Mouse (Mus musculus): ENCODE results near the gene Ncf2. TPM values are rescaled to one million over a fixed set of nuclear protein-coding genes. Genes with fewer than 3 reads are reported as not detected.

The Ncf2 gene
- polyA plus RNA-seq, 1 experiment: 0.04 TPM

- Histone ChIP-seq H3K4me3 (ENCODE audit: insufficient read depth, poor library complexity, severe bottlenecking) (no peak overlapping the region), H3K27me3 (ENCODE audit: control insufficient read depth, insufficient read depth, insufficient read length) (no peaks in the 10 kb centered on the region), H3K36me3 (ENCODE audit: control insufficient read depth, insufficient read depth) (no peaks in the 10 kb centered on the region), H3ac (ENCODE audit: control insufficient read depth, insufficient read length, low read depth) (no peak overlapping the region), H3K79me3 (ENCODE audit: low read depth) (no peaks in the 10 kb centered on the region), H3K79me2 (ENCODE audit: control insufficient read depth, insufficient read depth) (no peaks in the 10 kb centered on the region)
- TF ChIP-seq MYOD1 (IDR thresholded peaks at IDR 0.05; ENCODE audit: control insufficient read depth, insufficient read length, low read depth) (no peak), MYOG (IDR thresholded peaks at IDR 0.05; ENCODE audit: control insufficient read depth, extremely low read depth, insufficient read length) (no peak), CEBPB (IDR thresholded peaks at IDR 0.05; ENCODE audit: low read depth) (no peak)
Observed at GRCm38 (mm10) chr1:152821746-152822145, 21.8 kb downstream of the Ncf2 start.

GRCm38 (mm10) chr1:152824206-152824605 is 24.2 kb downstream of the Ncf2 start:
- Histone ChIP-seq H3K79me3 (ENCODE audit: low read depth) (no peaks in the 10 kb centered on the region), H3K36me3 (ENCODE audit: control insufficient read depth, insufficient read depth) (no peaks in the 10 kb centered on the region), H3K79me2 (ENCODE audit: control insufficient read depth, insufficient read depth) (no peaks in the 10 kb centered on the region), H3K4me3 (ENCODE audit: insufficient read depth, poor library complexity, severe bottlenecking) (no peak overlapping the region), H3ac (ENCODE audit: control insufficient read depth, insufficient read length, low read depth) (no peak overlapping the region), H3K27me3 (ENCODE audit: control insufficient read depth, insufficient read depth, insufficient read length) (no peaks in the 10 kb centered on the region)
- TF ChIP-seq MAX (IDR thresholded peaks at IDR 0.05) (no peak), MYOG (IDR thresholded peaks at IDR 0.05; ENCODE audit: control insufficient read depth, extremely low read depth, insufficient read length) (no peak), USF1 (IDR thresholded peaks at IDR 0.05; ENCODE audit: low read depth) (no peak), FOSL1 (IDR thresholded peaks at IDR 0.05; ENCODE audit: insufficient read depth, low read length, poor library complexity, severe bottlenecking) (no peak), MYOD1 (IDR thresholded peaks at IDR 0.05; ENCODE audit: control insufficient read depth, insufficient read length, low read depth) (no peak), CEBPB (IDR thresholded peaks at IDR 0.05; ENCODE audit: low read depth) (no peak), CTCF (IDR thresholded peaks at IDR 0.05; ENCODE audit: control insufficient read depth, insufficient read depth, insufficient read length) (no peak)

GRCm38 (mm10) chr1:152826446-152826845 is 26.5 kb downstream of the Ncf2 start:
- H3K79me2 ChIP-seq (ENCODE audit: control insufficient read depth, insufficient read depth): no peaks in the 10 kb centered on the region
- TF ChIP-seq MYOD1 (IDR thresholded peaks at IDR 0.05; ENCODE audit: control insufficient read depth, insufficient read length, low read depth): no peak
- TF ChIP-seq CEBPB (IDR thresholded peaks at IDR 0.05; ENCODE audit: low read depth): no peak
- TF ChIP-seq MAX (IDR thresholded peaks at IDR 0.05): no peak
- no peak for TF ChIP-seq MYOG (IDR thresholded peaks at IDR 0.05; ENCODE audit: control insufficient read depth, extremely low read depth, insufficient read length)
- no peak for TF ChIP-seq USF1 (IDR thresholded peaks at IDR 0.05; ENCODE audit: low read depth)
- no peak for TF ChIP-seq CTCF (IDR thresholded peaks at IDR 0.05; ENCODE audit: control insufficient read depth, insufficient read depth, insufficient read length)
- no peak for TF ChIP-seq FOSL1 (IDR thresholded peaks at IDR 0.05; ENCODE audit: insufficient read depth, low read length, poor library complexity, severe bottlenecking)
- no peak overlapping the region for H3ac ChIP-seq (ENCODE audit: control insufficient read depth, insufficient read length, low read depth)
- H3K4me3 ChIP-seq (ENCODE audit: insufficient read depth, poor library complexity, severe bottlenecking): no peak overlapping the region
- H3K27me3 ChIP-seq (ENCODE audit: control insufficient read depth, insufficient read depth, insufficient read length): no peaks in the 10 kb centered on the region
- H3K79me3 ChIP-seq (ENCODE audit: low read depth): no peaks in the 10 kb centered on the region
- H3K36me3 ChIP-seq (ENCODE audit: control insufficient read depth, insufficient read depth): no peaks in the 10 kb centered on the region

GRCm38 (mm10) chr1:152828168-152828567 is 28.2 kb downstream of the Ncf2 start:
- Histone ChIP-seq H3K79me2 (ENCODE audit: control insufficient read depth, insufficient read depth) (no peaks in the 10 kb centered on the region), H3K79me3 (ENCODE audit: low read depth) (no peaks in the 10 kb centered on the region), H3K4me3 (ENCODE audit: insufficient read depth, poor library complexity, severe bottlenecking) (no peak overlapping the region), H3ac (ENCODE audit: control insufficient read depth, insufficient read length, low read depth) (no peak overlapping the region), H3K27me3 (ENCODE audit: control insufficient read depth, insufficient read depth, insufficient read length) (no peaks in the 10 kb centered on the region), H3K36me3 (ENCODE audit: control insufficient read depth, insufficient read depth) (no peaks in the 10 kb centered on the region)
- TF ChIP-seq MAX (IDR thresholded peaks at IDR 0.05) (no peak), FOSL1 (IDR thresholded peaks at IDR 0.05; ENCODE audit: insufficient read depth, low read length, poor library complexity, severe bottlenecking) (no peak), CEBPB (IDR thresholded peaks at IDR 0.05; ENCODE audit: low read depth) (no peak), USF1 (IDR thresholded peaks at IDR 0.05; ENCODE audit: low read depth) (no peak), MYOG (IDR thresholded peaks at IDR 0.05; ENCODE audit: control insufficient read depth, extremely low read depth, insufficient read length) (no peak), MYOD1 (IDR thresholded peaks at IDR 0.05; ENCODE audit: control insufficient read depth, insufficient read length, low read depth) (no peak), CTCF (IDR thresholded peaks at IDR 0.05; ENCODE audit: control insufficient read depth, insufficient read depth, insufficient read length) (no peak)

DNA sequence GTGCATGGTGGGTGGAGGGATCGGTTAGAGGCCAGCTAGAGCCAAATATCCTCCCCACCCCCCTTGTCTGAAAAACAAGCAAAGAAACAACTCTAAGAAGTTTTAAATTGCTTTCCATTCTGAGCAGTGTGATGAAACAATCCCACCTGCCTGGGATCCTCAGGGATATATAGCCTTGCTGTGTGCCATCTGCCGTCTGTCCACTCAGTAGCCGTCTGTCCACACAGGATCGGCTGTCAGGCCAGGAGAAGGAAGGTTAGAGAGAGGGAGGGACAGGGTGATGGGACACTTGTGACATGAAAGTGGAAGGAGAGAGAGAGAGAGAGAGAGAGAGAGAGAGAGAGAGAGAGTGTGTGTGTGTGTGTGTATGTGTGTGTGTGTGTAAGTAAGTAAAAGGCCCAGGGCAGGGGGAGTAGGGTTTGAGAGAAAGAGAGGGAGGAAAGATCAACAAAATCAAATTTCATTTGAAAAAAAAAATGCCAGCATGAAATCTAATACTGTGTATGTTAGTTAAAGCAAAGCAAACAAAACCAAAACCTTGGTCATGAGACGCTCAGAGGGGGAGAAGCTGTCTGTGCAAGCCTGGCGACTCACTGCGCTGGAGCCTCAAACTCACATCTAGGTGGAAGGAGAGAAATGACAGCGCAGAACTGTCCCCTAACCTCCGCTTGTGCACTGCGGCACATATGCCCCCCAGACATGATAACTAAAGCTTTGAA is 28.8 kb downstream of the Ncf2 start:
- no peak for TF ChIP-seq CTCF (IDR thresholded peaks at IDR 0.05; ENCODE audit: control insufficient read depth, insufficient read depth, insufficient read length)
- no peak for TF ChIP-seq FOSL1 (IDR thresholded peaks at IDR 0.05; ENCODE audit: insufficient read depth, low read length, poor library complexity, severe bottlenecking)
- TF ChIP-seq MAX (IDR thresholded peaks at IDR 0.05): no peak
- TF ChIP-seq CEBPB (IDR thresholded peaks at IDR 0.05; ENCODE audit: low read depth): no peak
- no peak for TF ChIP-seq MYOD1 (IDR thresholded peaks at IDR 0.05; ENCODE audit: control insufficient read depth, insufficient read length, low read depth)
- TF ChIP-seq MYOG (IDR thresholded peaks at IDR 0.05; ENCODE audit: control insufficient read depth, extremely low read depth, insufficient read length): no peak
- no peak for TF ChIP-seq USF1 (IDR thresholded peaks at IDR 0.05; ENCODE audit: low read depth)
- H3K79me2 ChIP-seq (ENCODE audit: control insufficient read depth, insufficient read depth): no peaks in the 10 kb centered on the region
- no peaks in the 10 kb centered on the region for H3K27me3 ChIP-seq (ENCODE audit: control insufficient read depth, insufficient read depth, insufficient read length)
- H3ac ChIP-seq (ENCODE audit: control insufficient read depth, insufficient read length, low read depth): no peak overlapping the region
- H3K79me3 ChIP-seq (ENCODE audit: low read depth): no peaks in the 10 kb centered on the region
- H3K4me3 ChIP-seq (ENCODE audit: insufficient read depth, poor library complexity, severe bottlenecking): no peak overlapping the region
- H3K36me3 ChIP-seq (ENCODE audit: control insufficient read depth, insufficient read depth): no peaks in the 10 kb centered on the region

DNA sequence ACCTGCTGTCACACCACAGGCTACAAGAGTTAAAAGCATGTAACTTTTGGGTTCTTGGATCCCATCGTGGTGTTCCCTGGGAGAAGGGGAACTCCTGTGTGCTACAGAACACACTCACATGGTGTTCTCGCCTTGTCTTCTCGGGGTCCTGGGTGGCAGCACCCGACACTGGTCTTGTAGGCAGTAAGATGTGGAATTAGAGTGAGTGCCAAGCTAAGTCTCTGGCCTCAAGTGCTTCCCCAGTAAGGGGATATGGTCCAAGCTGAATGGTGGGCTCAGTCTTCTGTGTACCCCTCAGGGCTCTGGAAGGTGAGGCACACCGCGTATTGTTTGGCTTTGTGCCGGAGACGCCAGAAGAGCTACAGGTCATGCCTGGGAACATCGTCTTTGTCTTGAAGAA is 30.1 kb downstream of the Ncf2 start:
- no peaks in the 10 kb centered on the region for H3K36me3 ChIP-seq (ENCODE audit: control insufficient read depth, insufficient read depth)
- no peaks in the 10 kb centered on the region for H3K79me3 ChIP-seq (ENCODE audit: low read depth)
- TF ChIP-seq MYOG (IDR thresholded peaks at IDR 0.05; ENCODE audit: control insufficient read depth, extremely low read depth, insufficient read length): no peak
- no peak for TF ChIP-seq MYOD1 (IDR thresholded peaks at IDR 0.05; ENCODE audit: control insufficient read depth, insufficient read length, low read depth)
- no peak for TF ChIP-seq CEBPB (IDR thresholded peaks at IDR 0.05; ENCODE audit: low read depth)
- no peak for TF ChIP-seq FOSL1 (IDR thresholded peaks at IDR 0.05; ENCODE audit: insufficient read depth, low read length, poor library complexity, severe bottlenecking)
- no peak for TF ChIP-seq MAX (IDR thresholded peaks at IDR 0.05)
- TF ChIP-seq USF1 (IDR thresholded peaks at IDR 0.05; ENCODE audit: low read depth): no peak
- no peak for TF ChIP-seq CTCF (IDR thresholded peaks at IDR 0.05; ENCODE audit: control insufficient read depth, insufficient read depth, insufficient read length)
- no peaks in the 10 kb centered on the region for H3K27me3 ChIP-seq (ENCODE audit: control insufficient read depth, insufficient read depth, insufficient read length)
- no peak overlapping the region for H3K4me3 ChIP-seq (ENCODE audit: insufficient read depth, poor library complexity, severe bottlenecking)
- H3K79me2 ChIP-seq (ENCODE audit: control insufficient read depth, insufficient read depth): no peaks in the 10 kb centered on the region
- no peak overlapping the region for H3ac ChIP-seq (ENCODE audit: control insufficient read depth, insufficient read length, low read depth)

Measured in C2C12 (cell line).